Mouse (Mus musculus) megakaryocyte, embryonic 14.5 days (primary cell): Measurements from ENCODE around the gene Rab19. TPM values are rescaled to one million over a fixed set of nuclear protein-coding genes. Genes with fewer than 3 reads are reported as not detected.
"Not testable (repeated sequence)": the region's sequence is repeated elsewhere in the genome, so short reads cannot be mapped to it uniquely, and the experiment has no call there.

Source experiments
- H3K27me3 ChIP-seq: replicated peaks from 2 replicates; pipeline ENCODE3; 2012; ENCODE audit warnings: inconsistent platforms
- H3K36me3 ChIP-seq: replicated peaks from 2 replicates; pipeline ENCODE3; 2012; ENCODE audit warnings: low read length, inconsistent platforms, mixed read lengths
- H3K4me1 ChIP-seq: 2 replicates; pipeline ENCODE4 v1.6.1; 2012; ENCODE audit warnings: inconsistent platforms
- H3K4me3 ChIP-seq: replicated peaks from 2 replicates; pipeline ENCODE3; 2012; ENCODE audit warnings: moderate library complexity, mild to moderate bottlenecking, inconsistent platforms
- H3K9me3 ChIP-seq: 2 replicates; pipeline ENCODE4 v1.6.1; 2012; ENCODE audit warnings: inconsistent platforms
- FLI1 ChIP-seq: IDR thresholded peaks from 2 replicates; pipeline ENCODE4 v1.6.1; 2012; ENCODE audit warnings: low read length, inconsistent platforms, mixed read lengths
- GATA1 ChIP-seq: IDR thresholded peaks from 3 replicates; pipeline ENCODE4 v1.6.1; 2012; ENCODE audit warnings: mixed read lengths, low read length, inconsistent platforms, borderline replicate concordance
- polyA plus RNA-seq: library from polyadenylated mRNA; stranded (reverse); fragments of >175 nt; gene quantifications from 2 replicates; pipeline ENCODE4 v1.2.3, GENCODE M21; 2012; ENCODE audit warnings: low replicate concordance; ENCODE audit not compliant: insufficient read depth

The Rab19 gene
- polyA plus RNA-seq, 1 experiment, result not detected

DNA sequence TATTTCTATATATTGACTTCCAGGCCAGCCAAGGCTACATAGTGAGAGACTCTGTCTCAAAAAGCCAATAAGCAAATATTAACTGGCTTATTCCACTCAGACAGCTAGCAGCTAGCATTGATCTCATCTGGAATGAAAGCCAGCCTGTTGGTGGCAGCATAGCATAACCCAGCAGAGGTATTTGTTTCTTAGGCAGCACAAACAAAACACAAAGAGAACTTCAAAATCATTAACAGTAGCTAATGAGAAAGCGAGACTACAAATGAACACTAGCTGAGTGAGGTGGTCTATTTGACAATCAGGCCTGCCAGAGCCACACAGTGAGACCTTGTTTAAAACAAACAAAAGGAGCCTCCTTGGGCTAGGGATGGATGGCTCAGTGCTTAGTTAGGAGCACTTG is 33.1 kb downstream of the Rab19 start:
- peaks cover 69% of the 10 kb centered on the region for H3K36me3 ChIP-seq
- TF ChIP-seq FLI1 (no peak), GATA1 (no peak)
- peaks cover 51% of the 10 kb centered on the region for H3K4me1 ChIP-seq
- H3K4me3 ChIP-seq, result peak overlapping the region; percentile 82
- no peaks in the 10 kb centered on the region for H3K27me3 ChIP-seq
- no peaks in the 10 kb centered on the region for H3K9me3 ChIP-seq

DNA sequence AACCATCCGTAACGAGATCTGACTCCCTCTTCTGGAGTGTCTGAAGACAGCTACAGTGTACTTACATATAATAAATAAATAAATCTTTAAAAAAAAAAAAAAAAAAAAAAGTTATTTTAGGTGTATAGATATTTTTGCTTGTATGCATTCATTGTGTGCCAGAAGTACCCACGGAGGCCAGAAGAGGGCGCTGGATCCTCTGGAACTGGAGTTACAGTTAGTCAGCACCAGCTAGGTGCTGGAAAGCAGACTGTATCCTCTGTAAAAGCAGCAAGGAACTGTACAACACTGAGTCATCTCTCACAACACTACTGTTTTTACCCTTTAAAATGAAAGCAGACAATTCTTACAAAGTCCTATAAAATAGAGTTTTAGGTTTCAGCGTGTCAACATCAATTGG is 34.8 kb downstream of the Rab19 start:
- Histone ChIP-seq H3K9me3 (no peaks in the 10 kb centered on the region), H3K27me3 (no peaks in the 10 kb centered on the region), H3K4me3 (peak overlapping the region; percentile 85), H3K36me3 (peaks cover 53% of the 10 kb centered on the region), H3K4me1 (peaks cover 43% of the 10 kb centered on the region)
- TF ChIP-seq GATA1 (no peak), FLI1 (no peak)

DNA sequence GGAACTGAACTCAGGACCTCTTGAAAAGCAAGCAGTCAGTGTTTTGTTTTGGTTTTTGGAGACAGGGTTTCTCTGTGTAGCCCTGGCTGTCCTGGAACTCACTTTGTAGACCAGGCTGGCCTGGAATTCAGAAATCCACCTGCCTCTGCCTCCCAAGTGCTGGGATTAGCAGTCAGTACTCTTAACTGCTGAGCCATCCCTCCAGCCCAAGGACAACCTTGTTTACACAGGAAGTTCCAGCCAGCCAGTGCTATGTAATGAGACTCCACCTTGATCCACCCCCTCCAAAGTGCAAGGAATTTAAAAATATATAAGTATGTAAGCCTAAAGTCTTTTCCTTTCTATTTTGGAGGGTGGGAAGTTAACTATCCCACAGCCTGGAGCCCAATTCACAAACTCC is 35.7 kb downstream of the Rab19 start:
- H3K4me1 ChIP-seq, result peaks cover 44% of the 10 kb centered on the region
- H3K9me3 ChIP-seq, H3K27me3 ChIP-seq: not testable (repeated sequence)
- peaks cover 46% of the 10 kb centered on the region for H3K36me3 ChIP-seq
- H3K4me3 ChIP-seq, result peak overlapping the region; percentile 74

DNA sequence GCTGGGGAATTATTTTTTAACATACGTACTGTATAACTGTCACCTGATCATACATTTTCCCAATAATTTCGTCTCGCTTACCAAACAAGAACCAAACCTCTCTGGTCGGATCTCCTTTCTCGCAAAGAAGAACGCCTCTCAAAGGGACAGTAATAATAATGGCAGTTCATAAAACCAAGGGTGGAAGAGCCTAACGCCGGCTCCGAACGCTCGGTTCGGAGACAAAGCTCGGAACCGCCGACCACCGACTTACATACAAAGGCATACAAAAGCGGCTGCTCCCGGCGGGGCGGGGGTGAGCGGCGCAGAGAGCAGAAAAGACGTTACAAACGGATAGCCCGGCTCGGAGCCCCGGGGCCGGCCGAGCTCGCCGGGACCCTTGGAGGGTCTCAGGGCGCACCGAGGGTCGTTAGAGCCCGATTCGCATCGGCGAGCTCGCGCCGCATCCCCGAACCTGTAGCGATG is 38.4 kb downstream of the Rab19 start:
- no peak for TF ChIP-seq GATA1
- TF ChIP-seq FLI1, result no peak
- Histone ChIP-seq H3K4me3 (peak overlapping the region; percentile 99), H3K36me3 (peaks cover 27% of the 10 kb centered on the region), H3K4me1 (peaks cover 59% of the 10 kb centered on the region), H3K9me3 (no peaks in the 10 kb centered on the region), H3K27me3 (no peaks in the 10 kb centered on the region)

DNA sequence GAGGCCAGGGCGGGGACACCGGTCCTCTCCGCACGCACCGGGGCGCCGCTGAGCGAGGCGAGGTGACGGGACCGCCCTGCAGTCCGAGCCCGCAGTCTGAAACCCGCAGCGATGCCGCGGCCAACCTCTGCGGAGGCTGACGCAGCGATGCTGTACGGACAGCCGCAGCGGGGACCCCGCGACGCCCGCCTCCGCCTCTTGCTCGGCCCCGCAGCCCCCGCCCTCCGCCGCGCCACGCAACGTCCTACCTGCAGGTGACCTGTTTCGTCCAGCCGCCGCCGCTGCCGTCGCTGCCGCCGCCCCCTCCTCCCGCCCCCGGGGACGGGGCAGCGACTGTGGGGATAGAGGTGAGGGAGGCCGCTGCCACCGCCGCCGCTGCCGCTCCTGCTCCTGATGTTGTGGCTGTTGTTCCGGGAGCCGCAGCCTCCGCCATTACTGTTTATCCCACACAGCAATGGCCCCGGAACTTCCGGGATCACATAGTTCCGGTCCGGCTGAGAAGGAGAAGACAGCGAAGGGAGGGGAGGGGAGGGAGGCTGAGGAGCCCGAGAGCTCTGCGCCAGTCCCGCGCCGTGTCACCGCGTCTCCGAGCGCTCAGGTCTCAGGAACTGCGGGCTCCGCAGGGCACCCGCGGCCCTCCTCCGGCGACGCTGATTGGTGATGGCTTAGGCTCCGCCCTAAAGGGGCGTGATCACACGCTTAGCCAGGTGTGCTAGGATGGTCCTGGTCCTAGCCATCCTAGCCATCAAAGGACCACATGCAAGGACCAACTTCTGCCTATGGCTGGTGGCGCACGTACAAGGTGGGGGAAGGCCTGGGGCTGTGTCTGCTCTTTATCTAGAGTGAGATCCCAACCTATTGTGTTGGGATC is 39.1 kb downstream of the Rab19 start, which contains the start of gene Mkrn1:
TSS of gene Mkrn1 (minus strand) at position 612 of the 871 bp plus-strand sequence.
- H3K4me1 ChIP-seq, result peaks cover 53% of the 10 kb centered on the region
- peak within 1 kb of the TSS; percentile 99 for H3K4me3 ChIP-seq
- H3K27me3 ChIP-seq, result no peaks in the 10 kb centered on the region
- TF ChIP-seq FLI1, result no peak
- no peaks in the 10 kb centered on the region for H3K9me3 ChIP-seq
- peaks cover 21% of the 10 kb centered on the region for H3K36me3 ChIP-seq

DNA sequence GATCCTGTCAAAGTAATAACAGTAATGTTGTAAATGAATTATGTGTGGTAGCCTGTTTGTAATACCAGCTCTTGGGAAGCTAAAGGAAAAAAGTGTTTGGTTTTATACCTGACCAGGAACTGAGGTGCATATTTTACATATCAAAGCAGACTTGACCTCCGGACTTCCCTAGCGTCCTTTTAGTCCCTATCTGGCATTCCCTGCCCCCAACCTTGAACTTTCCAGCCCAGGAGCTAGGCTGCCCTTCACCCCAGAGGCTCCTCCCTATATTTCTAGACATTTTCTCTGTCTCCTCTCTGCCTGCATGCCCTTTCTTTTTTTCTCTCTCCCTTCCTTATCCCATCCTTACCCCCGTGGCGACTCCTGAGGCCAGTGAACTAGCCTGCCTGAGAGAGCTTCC is 39.9 kb downstream of the Rab19 start:
- Histone ChIP-seq H3K4me1 (peaks cover 58% of the 10 kb centered on the region), H3K27me3 (no peaks in the 10 kb centered on the region), H3K4me3 (peak overlapping the region; percentile 99), H3K36me3 (peaks cover 19% of the 10 kb centered on the region), H3K9me3 (no peaks in the 10 kb centered on the region)
- TF ChIP-seq FLI1 (no peak), GATA1 (no peak)

DNA sequence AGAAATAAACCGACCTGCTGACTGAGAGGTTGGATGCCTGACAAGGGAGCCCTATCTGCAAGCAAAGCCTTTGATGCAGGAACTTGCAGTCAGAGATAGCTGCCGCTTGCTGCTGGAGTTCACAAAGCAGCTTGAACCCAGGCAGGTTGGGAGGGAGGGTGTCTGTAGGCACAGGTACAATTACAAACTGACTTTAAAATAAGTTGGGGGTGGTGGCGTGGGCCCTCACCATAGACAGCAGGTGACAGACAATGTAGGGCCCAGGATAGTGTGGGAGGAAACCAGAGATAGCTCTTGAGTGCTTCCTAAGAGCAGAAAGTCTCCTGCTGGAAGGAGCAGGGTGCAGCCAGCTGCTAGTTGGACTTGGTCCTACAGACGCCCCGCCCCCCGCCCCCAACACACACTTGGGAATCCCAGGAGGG is 42.2 kb downstream of the Rab19 start:
- H3K9me3 ChIP-seq, result no peaks in the 10 kb centered on the region
- peaks cover 58% of the 10 kb centered on the region for H3K4me1 ChIP-seq
- no peak for TF ChIP-seq FLI1
- TF ChIP-seq GATA1, result no peak
- no peak overlapping the region for H3K4me3 ChIP-seq
- no peaks in the 10 kb centered on the region for H3K27me3 ChIP-seq
- H3K36me3 ChIP-seq, result no peaks in the 10 kb centered on the region

DNA sequence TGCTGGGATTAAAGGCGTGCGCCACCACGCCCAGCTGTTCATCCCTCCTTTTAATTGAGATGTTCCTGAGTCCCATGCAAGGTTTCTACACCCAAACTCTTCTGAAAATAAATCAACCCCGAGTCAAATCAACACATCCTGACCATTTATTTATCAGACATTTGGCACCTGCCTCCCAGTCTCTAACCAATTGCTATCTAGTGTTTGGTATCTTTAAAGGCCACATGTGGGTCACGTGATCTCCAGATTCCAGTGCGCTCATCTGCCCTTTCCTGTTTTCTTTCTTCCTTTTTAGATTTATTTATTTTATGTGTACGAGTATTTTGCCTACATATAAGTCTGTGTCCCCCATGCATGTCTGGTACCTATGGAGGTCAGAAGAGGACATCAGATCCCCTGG is 42.7 kb downstream of the Rab19 start:
- Histone ChIP-seq H3K36me3 (no peaks in the 10 kb centered on the region), H3K27me3 (no peaks in the 10 kb centered on the region), H3K9me3 (no peaks in the 10 kb centered on the region), H3K4me1 (peaks cover 63% of the 10 kb centered on the region), H3K4me3 (no peak overlapping the region)
- TF ChIP-seq FLI1 (no peak), GATA1 (no peak)

DNA sequence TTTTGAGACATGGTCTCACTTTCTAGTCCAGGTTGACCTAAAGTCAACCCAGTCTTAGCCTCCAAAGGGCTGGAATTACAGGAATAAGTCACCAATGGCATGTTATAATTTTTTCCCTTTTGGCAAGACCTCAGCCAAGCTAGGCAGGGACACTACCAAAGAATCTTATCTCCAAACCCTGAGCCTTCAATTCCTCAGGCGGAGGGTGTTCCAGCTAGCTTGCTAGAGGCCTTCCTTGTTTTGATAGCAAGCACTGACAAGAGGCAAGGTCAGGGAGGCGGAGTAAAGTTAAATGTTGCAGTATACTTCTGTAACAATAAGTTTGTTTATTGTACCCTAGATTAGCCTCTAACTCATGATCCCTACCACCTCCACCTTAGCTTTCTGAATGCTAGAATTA is 44.2 kb downstream of the Rab19 start:
- no peak for TF ChIP-seq FLI1
- TF ChIP-seq GATA1, result no peak
- Histone ChIP-seq H3K4me1 (peaks cover 78% of the 10 kb centered on the region), H3K4me3 (no peak overlapping the region), H3K36me3 (no peaks in the 10 kb centered on the region), H3K9me3 (no peaks in the 10 kb centered on the region), H3K27me3 (no peaks in the 10 kb centered on the region)

DNA sequence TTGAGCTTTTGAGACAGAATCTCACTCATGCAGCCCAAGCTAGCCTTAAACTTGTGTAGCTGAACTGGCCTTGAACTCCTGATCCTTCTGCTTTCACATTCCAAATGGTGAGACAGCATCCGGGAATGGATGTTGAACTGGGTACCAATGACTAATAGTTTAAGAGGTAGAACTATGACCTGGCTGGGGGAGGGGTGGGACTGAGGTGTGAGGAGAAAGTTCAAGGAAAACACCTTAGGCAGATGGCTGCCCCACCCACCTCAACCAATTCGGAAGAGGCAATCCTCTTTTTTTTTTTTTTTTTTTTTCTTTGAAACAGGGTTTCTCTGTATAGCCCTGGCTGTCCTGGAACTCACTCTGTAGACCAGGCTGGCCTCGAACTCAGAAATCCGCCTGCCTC is 45.8 kb downstream of the Rab19 start:
- H3K4me3 ChIP-seq, result no peak overlapping the region
- TF ChIP-seq GATA1, result no peak
- no peak for TF ChIP-seq FLI1
- peaks cover 78% of the 10 kb centered on the region for H3K4me1 ChIP-seq
- H3K27me3 ChIP-seq, result no peaks in the 10 kb centered on the region
- no peaks in the 10 kb centered on the region for H3K9me3 ChIP-seq
- H3K36me3 ChIP-seq, result no peaks in the 10 kb centered on the region
